Mouse (Mus musculus) embryo, embryonic 11 days (tissue): ENCODE measurements around the gene Runx2.
A peak's percentile ranks its signal among the peaks of the same experiment; 100 is the strongest.

Experiments used
- DNase-seq: peaks from one replicate; pipeline ENCODE4 v3.0.0-alpha.2; 2015

Gene Runx2

GRCm38 (mm10) chr17:44455681-44456600 lies 358.7 kb downstream of the Runx2 start:
- DNase-seq = peak; percentile 84

GRCm38 (mm10) chr17:44449915-44450471 lies 364.6 kb downstream of the Runx2 start:
- no peak for DNase-seq
